Mouse (Mus musculus) MEL (cell line): Measurements from ENCODE around the gene Arhgap24. TPM values are rescaled to one million over a fixed set of nuclear protein-coding genes. Genes with fewer than 3 reads are reported as not detected.
"Not testable (repeated sequence)": the region's sequence is repeated elsewhere in the genome, so short reads cannot be mapped to it uniquely, and the experiment has no call there.

Experiments
- DNase-seq: peaks from one replicate; pipeline ENCODE4 v3.0.0; 2011; ENCODE audit warnings: low read depth, low spot score
- H3K27ac ChIP-seq: 2 replicates; pipeline ENCODE4 v1.5.1; 2012; ENCODE audit warnings: low read depth, mild to moderate bottlenecking, control low read depth, low read length, moderate library complexity; ENCODE audit not compliant: control insufficient read depth
- H3K27me3 ChIP-seq, 2 experiments: fragments of 150-350 bp in 1 of 2; sonication (generic) in 1 of 2; 2 replicates each; pipeline ENCODE4 v1.6.1; 2012; ENCODE audit warnings: low read length in 2 of 2, mild to moderate bottlenecking in 2 of 2, improper control_type of control experiment in 1 of 2, moderate library complexity in 1 of 2; ENCODE audit not compliant: insufficient read depth in 2 of 2, control insufficient read depth in 1 of 2
- H3K36me3 ChIP-seq, 2 experiments: 2 replicates each; pipeline ENCODE4 v1.6.1; 2012 to 2014; ENCODE audit warnings: low read length in 2 of 2, improper control_type of control experiment in 1 of 2, inconsistent platforms in 1 of 2, mild to moderate bottlenecking in 1 of 2; ENCODE audit not compliant: insufficient read depth in 2 of 2, control insufficient read depth in 1 of 2
- H3K4me1 ChIP-seq, 2 experiments: fragments of 150-350 bp in 1 of 2; sonication (generic) in 1 of 2; 2 replicates each; pipeline ENCODE4 v1.6.1; 2012; ENCODE audit warnings: low read length in 2 of 2, improper control_type of control experiment in 1 of 2, mild to moderate bottlenecking in 1 of 2; ENCODE audit not compliant: insufficient read depth in 2 of 2, control insufficient read depth in 1 of 2
- H3K4me3 ChIP-seq, 2 experiments: fragments of 150-350 bp in 1 of 2; sonication (generic) in 1 of 2; 2 replicates each; pipeline ENCODE4 v1.5.1; 2012; ENCODE audit warnings: low read depth in 2 of 2, low read length in 2 of 2, mild to moderate bottlenecking in 2 of 2, moderate library complexity in 2 of 2, control low read depth in 1 of 2, improper control_type of control experiment in 1 of 2; ENCODE audit not compliant: control insufficient read depth in 1 of 2, insufficient read depth in 1 of 2
- H3K79me2 ChIP-seq: 2 replicates; pipeline ENCODE4 v1.6.1; 2012; ENCODE audit warnings: mild to moderate bottlenecking, low read length, moderate library complexity; ENCODE audit not compliant: control insufficient read depth, poor library complexity, insufficient read depth
- H3K9ac ChIP-seq: 2 replicates; pipeline ENCODE4 v1.6.1; 2012; ENCODE audit warnings: low read depth, mild to moderate bottlenecking, control low read depth, low read length, moderate library complexity; ENCODE audit not compliant: control insufficient read depth, poor library complexity, severe bottlenecking
- H3K9me3 ChIP-seq: fragments of 150-350 bp; sonication (generic); replicated peaks from 2 replicates; pipeline ENCODE4 v1.6.1; 2012; ENCODE audit warnings: mild to moderate bottlenecking, low read length, improper control_type of control experiment, moderate library complexity; ENCODE audit not compliant: insufficient read depth
- BHLHE40 ChIP-seq: IDR thresholded peaks from 2 replicates; pipeline ENCODE4 v1.6.1; 2012; ENCODE audit warnings: low read depth, mild to moderate bottlenecking, inconsistent platforms, low read length, improper control_type of control experiment, borderline replicate concordance
- E2F4 ChIP-seq: IDR thresholded peaks from 2 replicates; pipeline ENCODE4 v1.6.1; 2011; ENCODE audit warnings: low read depth, low read length, improper control_type of control experiment, borderline replicate concordance
- ELF1 ChIP-seq: IDR thresholded peaks from 2 replicates; pipeline ENCODE4 v1.6.1; 2014; ENCODE audit warnings: low read depth, mild to moderate bottlenecking, inconsistent platforms, low read length, improper control_type of control experiment, moderate library complexity
- EP300 ChIP-seq, 2 experiments: IDR thresholded peaks; 2 replicates each; pipeline ENCODE4 v1.6.1; 2011; ENCODE audit warnings: improper control_type of control experiment in 2 of 2, low read length in 2 of 2, low read depth in 1 of 2, mild to moderate bottlenecking in 1 of 2
- GABPA ChIP-seq: IDR thresholded peaks from 2 replicates; pipeline ENCODE4 v1.6.1; 2012; ENCODE audit warnings: low read depth, mild to moderate bottlenecking, inconsistent platforms, low read length, improper control_type of control experiment, moderate library complexity
- HCFC1 ChIP-seq: IDR thresholded peaks from 2 replicates; pipeline ENCODE4 v1.6.1; 2012; ENCODE audit warnings: low read depth, mild to moderate bottlenecking, inconsistent platforms, low read length, improper control_type of control experiment, moderate library complexity
- JUND ChIP-seq: IDR thresholded peaks from 2 replicates; pipeline ENCODE4 v1.6.1; 2011; ENCODE audit warnings: low read depth, mild to moderate bottlenecking, improper control_type of control experiment, low read length
- KAT2A ChIP-seq: conservative IDR thresholded peaks from 2 replicates; pipeline ENCODE4 v1.6.1; 2012; ENCODE audit warnings: low read depth, low read length, improper control_type of control experiment, inconsistent platforms
- MAX ChIP-seq: IDR thresholded peaks from 2 replicates; pipeline ENCODE4 v1.6.1; 2011; ENCODE audit warnings: low read length, improper control_type of control experiment
- MYB ChIP-seq: IDR thresholded peaks from 2 replicates; pipeline ENCODE4 v1.6.1; 2011; ENCODE audit warnings: mild to moderate bottlenecking, low read depth, low read length, improper control_type of control experiment
- NELFE ChIP-seq: IDR thresholded peaks from 2 replicates; pipeline ENCODE4 v1.6.1; 2011; ENCODE audit warnings: low read depth, low read length, improper control_type of control experiment
- POLR2AphosphoS5 ChIP-seq: IDR thresholded peaks from 2 replicates; pipeline ENCODE4 v1.6.1; 2012; ENCODE audit warnings: low read depth, borderline replicate concordance, mild to moderate bottlenecking, inconsistent platforms, low read length, moderate library complexity, mixed read lengths
- SMC3 ChIP-seq: IDR thresholded peaks from 2 replicates; pipeline ENCODE4 v1.6.1; 2011; ENCODE audit warnings: low read depth, low read length, improper control_type of control experiment
- TBP ChIP-seq: IDR thresholded peaks from 2 replicates; pipeline ENCODE4 v1.8.0; 2011; ENCODE audit warnings: low read depth, low read length, improper control_type of control experiment
- TCF12 ChIP-seq: IDR thresholded peaks from 2 replicates; pipeline ENCODE4 v1.6.1; 2014; ENCODE audit warnings: low read depth, mild to moderate bottlenecking, inconsistent platforms, low read length, improper control_type of control experiment, moderate library complexity
- ZNF384 ChIP-seq: IDR thresholded peaks from 2 replicates; pipeline ENCODE4 v1.6.1; 2012; ENCODE audit warnings: low read depth, mild to moderate bottlenecking, inconsistent platforms, low read length, improper control_type of control experiment
- polyA plus RNA-seq, 2 experiments: library from polyadenylated mRNA; stranded (reverse) in 1 of 2; unstranded in 1 of 2; fragments of >175 nt in 1 of 2; fragments of >200 nt in 1 of 2; gene quantifications; 2 replicates each; pipeline versions ENCODE4 v1.2.1 to v1.2.4; 2012; ENCODE audit warnings: low replicate concordance in 2 of 2, low read depth in 1 of 2; ENCODE audit not compliant: insufficient read length in 2 of 2, insufficient read depth in 1 of 2, missing spikeins in 1 of 2
- total RNA-seq: library from RNA; depleted of rRNA; stranded (reverse); fragments of 300-350 nt; gene quantifications from 2 replicates; pipeline ENCODE4 v1.2.3, GENCODE M21; 2012

Gene Arhgap24
- total and polyA plus RNA-seq, 3 experiments: not detected

DNA sequence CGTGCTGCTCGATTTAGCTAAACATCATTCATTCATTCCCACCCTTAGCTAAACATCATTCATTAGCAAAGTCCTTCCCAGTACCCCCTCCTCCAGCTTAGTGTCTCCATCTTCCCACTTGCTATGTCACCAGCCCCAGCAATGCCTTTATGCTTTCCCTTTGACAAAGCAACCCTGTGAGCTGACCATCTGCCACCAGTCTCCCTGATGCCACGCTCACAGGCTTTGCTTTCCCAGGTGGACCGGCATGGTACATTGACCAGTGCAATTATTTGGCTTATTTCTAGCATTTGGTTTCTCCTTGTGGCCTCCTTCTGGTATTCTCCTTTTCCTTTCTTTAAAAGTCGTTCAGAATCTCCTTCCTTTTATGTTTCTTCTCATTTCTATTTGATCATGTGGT is 445.6 kb downstream of the Arhgap24 start:
- Histone ChIP-seq H3K4me3 (no peak overlapping the region), H3K79me2 (no peaks in the 10 kb centered on the region), H3K9ac (no peak overlapping the region), H3K9me3 (no peaks in the 10 kb centered on the region), H3K27me3 (no peaks in the 10 kb centered on the region), H3K27ac (no peak overlapping the region), H3K4me1 (no peaks in the 10 kb centered on the region), H3K36me3 (no peaks in the 10 kb centered on the region)
- TF ChIP-seq SMC3 (no peak), ZNF384 (no peak)
- no peak for DNase-seq

DNA sequence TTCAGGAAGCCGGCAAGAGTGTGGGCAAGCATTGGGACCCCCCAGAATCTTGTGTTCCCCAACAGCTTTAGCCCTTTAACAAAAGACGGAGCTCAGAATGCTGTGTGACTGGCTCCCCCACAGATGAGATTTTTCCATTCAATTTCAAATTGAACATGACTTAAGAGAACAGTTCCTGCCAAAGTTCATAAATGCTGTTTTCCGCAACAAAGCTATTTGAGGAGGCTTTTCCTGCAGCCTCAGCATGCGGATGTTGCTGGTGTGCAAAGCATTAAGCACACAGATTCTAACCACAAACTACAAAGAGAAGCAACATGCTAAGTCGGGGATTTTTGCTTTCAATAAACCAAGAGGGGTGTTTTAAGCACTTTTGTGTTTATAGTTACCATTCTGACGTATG is 449.0 kb downstream of the Arhgap24 start:
- Histone ChIP-seq H3K4me1 (no peaks in the 10 kb centered on the region), H3K9ac (no peak overlapping the region), H3K79me2 (no peaks in the 10 kb centered on the region)

DNA sequence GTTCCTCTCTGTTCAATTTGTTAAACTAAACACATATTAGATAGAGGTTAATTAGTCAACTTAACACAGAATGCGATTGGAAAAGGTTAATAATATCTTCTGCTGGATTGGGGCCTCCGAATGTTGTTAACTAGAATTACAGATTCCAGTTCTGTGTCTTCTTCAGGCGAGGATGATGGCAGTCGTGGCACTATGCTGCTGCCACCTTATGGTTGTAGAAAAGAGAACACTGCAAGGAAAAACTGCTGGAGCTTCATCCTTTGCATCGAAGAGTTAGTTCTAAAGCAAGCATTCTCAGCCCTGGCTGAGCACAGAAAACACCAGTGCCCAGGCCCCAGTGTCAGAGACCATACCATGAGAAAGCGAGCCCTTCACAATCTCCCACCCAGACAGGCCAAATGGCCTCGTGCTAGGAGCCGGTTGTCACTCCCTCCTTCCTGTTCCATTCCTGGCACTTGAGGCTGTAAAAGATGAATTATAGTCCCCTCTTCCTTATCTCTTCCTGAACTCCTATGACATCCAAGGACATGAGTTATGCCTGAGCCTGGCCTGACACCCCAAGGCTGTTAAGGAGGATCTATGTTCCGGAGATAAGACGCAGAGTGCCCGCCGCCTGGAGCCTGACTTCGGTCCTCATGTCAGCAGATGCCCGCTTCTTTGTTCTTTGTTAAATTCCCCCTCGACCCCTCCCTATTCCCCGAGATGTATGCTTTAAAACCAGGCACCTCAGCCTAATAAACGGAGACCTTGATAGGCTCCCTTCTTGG is 462.9 kb downstream of the Arhgap24 start:
- not testable (repeated sequence) for DNase-seq, H3K36me3 ChIP-seq, H3K4me1 ChIP-seq, H3K27me3 ChIP-seq, H3K9me3 ChIP-seq, H3K9ac ChIP-seq, H3K79me2 ChIP-seq, H3K4me3 ChIP-seq, H3K27ac ChIP-seq

More for the DNA sequence above, 449.0 kb downstream of the Arhgap24 start:
- no peak overlapping the region for H3K4me3 ChIP-seq
- H3K27ac ChIP-seq: no peak overlapping the region
- no peak for TF ChIP-seq JUND
- TF ChIP-seq, all 39 proteins: peak for 0
- no peaks in the 10 kb centered on the region for H3K36me3 ChIP-seq
- H3K27me3 ChIP-seq: no peaks in the 10 kb centered on the region
- no peaks in the 10 kb centered on the region for H3K9me3 ChIP-seq
- no peak for DNase-seq

DNA sequence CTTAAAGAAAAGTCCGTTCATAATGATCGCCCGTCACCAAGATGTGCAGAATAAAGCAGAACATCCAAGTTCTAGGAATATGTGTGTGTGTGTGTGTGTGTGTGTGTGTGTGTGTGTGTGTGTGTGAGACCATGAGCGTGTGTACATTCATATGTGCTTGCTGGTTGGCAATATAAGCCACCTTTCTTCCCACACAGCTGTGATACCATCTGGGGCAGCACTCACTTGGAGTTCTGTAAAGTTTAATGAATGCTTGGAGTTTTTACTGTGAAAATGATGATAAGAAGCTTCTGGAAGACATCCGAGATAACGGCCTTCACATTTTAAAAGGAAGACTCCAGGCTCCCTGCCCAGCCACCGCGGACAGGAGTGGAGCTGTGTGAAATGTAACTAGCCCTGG is 465.4 kb downstream of the Arhgap24 start:
- H3K4me1 ChIP-seq: no peaks in the 10 kb centered on the region
- no peak for TF ChIP-seq SMC3
- TF ChIP-seq ELF1: no peak
- TF ChIP-seq TBP: no peak
- no peak for TF ChIP-seq POLR2AphosphoS5
- TF ChIP-seq MYB: no peak
- TF ChIP-seq EP300 (IDR thresholded peaks at IDR 0.05; ENCODE audit: low read depth in 1 of 2, low read length in 2 of 2): no peak
- TF ChIP-seq HCFC1: no peak
- no peak for TF ChIP-seq MAX
- TF ChIP-seq TCF12: no peak
- no peak for TF ChIP-seq KAT2A
- no peak for TF ChIP-seq E2F4
- no peak for TF ChIP-seq GABPA
- TF ChIP-seq BHLHE40: no peak
- TF ChIP-seq NELFE: no peak
- no peaks in the 10 kb centered on the region for H3K79me2 ChIP-seq
- H3K9me3 ChIP-seq: no peaks in the 10 kb centered on the region
- no peak overlapping the region for H3K4me3 ChIP-seq
- H3K27ac ChIP-seq: no peak overlapping the region
- no peak for DNase-seq
- H3K9ac ChIP-seq: no peak overlapping the region
- no peaks in the 10 kb centered on the region for H3K36me3 ChIP-seq
- H3K27me3 ChIP-seq: no peaks in the 10 kb centered on the region
